Mouse (Mus musculus) kidney, adult 2 months (tissue): ENCODE measurements at regions not wholly inside any gene's neighbourhood (a gene's known extent, or its start where the extent isn't known, plus 50 kb on each side); places are given as distances from the start of the nearest gene placed in this dataset.

Experiments used
- CTCF ChIP-seq: fragments of 200-500 bp; conservative IDR thresholded peaks from 2 replicates; pipeline ENCODE4 v1.5.1; 2011; ENCODE audit warnings: low read depth, mild to moderate bottlenecking, control low read depth, low read length, moderate library complexity, mixed read lengths; ENCODE audit not compliant: insufficient read depth, insufficient read length
- POLR2A ChIP-seq: fragments of 200-500 bp; IDR thresholded peaks from one replicate; pipeline ENCODE4 v1.6.1; 2011; ENCODE audit warnings: low read depth, low read length, control low read depth

DNA sequence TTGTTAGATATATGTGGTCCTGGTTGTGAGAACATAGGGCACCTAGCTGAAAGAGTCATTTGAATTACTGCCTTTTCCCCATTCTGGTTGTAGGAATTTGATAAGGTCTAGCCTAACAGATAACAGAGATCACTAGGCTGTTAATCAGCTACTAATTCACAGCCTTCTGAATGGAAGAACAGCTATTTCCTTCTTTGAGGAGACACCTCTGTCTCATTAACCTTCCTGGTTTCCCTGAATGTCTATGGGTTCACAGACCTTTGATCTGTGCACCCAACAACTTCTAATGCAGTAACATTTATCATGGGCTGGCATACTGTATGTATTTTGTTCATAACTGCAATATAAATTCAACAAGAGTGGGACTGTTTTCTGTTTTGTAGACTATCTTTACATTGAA is 875.0 kb upstream of the Mms22l start:
- no peak for TF ChIP-seq CTCF
- no peak for TF ChIP-seq POLR2A
